Mouse (Mus musculus) ES-E14 (cell line): Measurements from ENCODE around the gene Brip1.

Source experiments
- HCFC1 ChIP-seq: IDR thresholded peaks from 2 replicates; pipeline ENCODE4 v1.6.1; 2012; ENCODE audit warnings: low read length, inconsistent platforms, borderline replicate concordance; ENCODE audit not compliant: insufficient read depth
- MAFK ChIP-seq: IDR thresholded peaks from 2 replicates; pipeline ENCODE4 v1.6.1; 2014; ENCODE audit warnings: mild to moderate bottlenecking, low read depth, low read length, inconsistent platforms; ENCODE audit not compliant: insufficient read depth
- ZC3H11A ChIP-seq: IDR thresholded peaks from 2 replicates; pipeline ENCODE4 v1.6.1; 2012; ENCODE audit warnings: low read depth, mild to moderate bottlenecking, inconsistent platforms, low read length, borderline replicate concordance

DNA sequence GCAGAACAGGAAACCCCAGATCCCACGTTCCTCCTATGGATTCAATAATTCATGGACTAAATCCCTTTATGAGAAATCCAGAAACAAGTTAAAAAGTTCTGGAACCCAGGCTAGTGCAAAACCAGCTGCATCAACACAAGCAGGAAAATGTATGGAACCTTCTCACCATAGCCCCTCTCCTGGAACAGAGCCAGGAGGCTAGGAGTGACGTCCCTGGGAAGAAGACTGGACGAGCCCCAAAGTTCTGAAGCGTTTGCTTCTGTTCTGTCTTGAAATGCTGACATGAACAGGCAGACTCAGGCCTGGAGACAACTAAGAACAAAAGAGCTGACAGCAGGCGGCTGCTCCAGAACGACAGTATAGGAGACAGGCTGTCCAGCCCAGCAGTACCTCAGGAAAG lies 132.3 kb downstream of the Brip1 start:
- TF ChIP-seq ZC3H11A (no peak), MAFK (no peak), HCFC1 (no peak)
